Mouse (Mus musculus) telencephalon, adult 2 months (tissue): ENCODE data around the gene Fpr3.
"Not testable (repeated sequence)": the region's sequence is repeated elsewhere in the genome, so short reads cannot be mapped to it uniquely, and the experiment has no call there.

ENCODE experiments used
- DNase-seq: peaks from one replicate; pipeline ENCODE4 v3.0.0-alpha.2; 2011; ENCODE audit warnings: low read depth, low spot score

Fpr3 gene

DNA sequence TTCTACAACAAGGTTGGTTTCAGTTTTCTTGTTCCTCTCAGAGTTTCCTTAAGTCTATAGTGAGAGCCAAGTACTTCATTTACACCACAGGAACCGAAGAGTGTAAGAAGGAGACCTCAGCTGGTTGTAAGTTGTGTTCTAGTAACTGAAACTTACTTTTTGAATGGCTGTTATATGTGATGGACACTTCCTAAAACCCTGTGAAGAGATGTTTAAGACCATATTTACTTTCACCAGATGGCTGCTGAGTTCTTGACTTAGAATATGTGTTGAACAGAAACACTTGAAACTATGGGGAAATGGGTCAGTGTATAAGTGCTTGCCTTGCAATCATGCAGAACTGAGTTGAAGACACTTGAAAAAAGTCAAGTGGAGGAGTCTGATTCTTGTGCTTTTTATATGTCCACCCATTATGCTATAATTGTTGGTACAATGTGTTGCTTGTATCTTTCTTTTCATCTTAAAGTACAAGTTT, at the start of gene Fpr3, which contains the start of gene Fpr2:
Gene Fpr3 (plus strand): TSS at position 79 of the 475 bp plus-strand sequence.
Gene Fpr2 (plus strand): TSS at position 51 of the 475 bp plus-strand sequence.
- no peak for DNase-seq

DNA sequence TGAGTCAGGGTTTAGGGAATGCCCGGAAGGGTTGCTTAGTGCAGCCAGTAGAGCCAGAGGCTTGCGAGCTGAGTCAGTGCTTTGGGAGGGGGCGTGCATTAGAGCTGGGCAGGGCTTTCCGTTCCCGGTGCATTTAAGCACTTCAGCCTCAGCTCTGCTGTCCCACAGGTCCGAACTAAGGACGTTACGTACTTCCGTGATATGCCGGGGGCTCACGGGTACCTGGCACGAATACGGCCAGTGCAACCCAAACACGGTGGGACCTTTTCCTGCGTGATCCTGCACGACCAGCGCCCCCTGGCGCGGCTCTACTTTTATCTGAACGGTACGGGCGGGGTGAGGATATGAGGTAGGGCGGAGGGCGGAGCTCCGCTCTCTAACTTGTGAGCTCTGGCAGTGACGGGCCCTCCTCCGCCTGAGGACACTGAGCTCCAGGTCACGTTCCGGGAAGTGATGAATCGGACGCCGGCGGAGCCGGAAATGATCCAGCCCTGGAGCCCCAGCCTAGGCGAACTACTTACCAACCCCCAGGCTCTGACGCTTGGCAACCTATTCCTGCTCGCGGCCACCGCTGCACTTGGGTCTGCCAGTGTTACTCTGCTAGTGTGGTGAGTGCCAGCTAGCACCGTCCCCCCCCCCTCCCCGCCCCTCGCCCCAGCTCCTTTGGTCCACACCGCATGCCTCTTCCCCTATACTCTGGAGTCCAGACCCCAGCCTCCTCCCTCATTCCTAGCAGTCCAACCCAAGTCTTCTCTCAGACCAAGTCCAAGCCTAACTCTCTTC, 49.5 kb upstream of the Fpr3 start:
- peak; percentile 95 for DNase-seq

DNA sequence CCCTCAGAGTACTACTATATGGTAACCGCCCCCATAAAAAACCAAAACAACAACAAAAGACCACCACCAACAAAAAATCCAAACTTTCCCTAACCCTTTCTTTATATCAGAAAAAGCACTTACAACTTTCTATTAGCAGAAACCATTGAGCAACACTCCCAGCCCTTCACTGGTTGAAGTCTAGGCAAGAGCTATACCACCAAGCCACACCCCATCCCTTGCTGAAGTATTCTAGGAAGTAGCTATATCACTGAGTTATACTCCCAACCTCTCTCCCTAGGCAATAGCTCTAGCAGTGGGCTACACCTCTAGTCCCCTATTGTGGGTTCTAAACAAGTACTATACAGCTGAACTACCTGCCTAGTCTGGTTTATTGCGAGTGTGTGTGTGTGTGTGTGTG, 48.4 kb upstream of the Fpr3 start:
- no peak for DNase-seq

DNA sequence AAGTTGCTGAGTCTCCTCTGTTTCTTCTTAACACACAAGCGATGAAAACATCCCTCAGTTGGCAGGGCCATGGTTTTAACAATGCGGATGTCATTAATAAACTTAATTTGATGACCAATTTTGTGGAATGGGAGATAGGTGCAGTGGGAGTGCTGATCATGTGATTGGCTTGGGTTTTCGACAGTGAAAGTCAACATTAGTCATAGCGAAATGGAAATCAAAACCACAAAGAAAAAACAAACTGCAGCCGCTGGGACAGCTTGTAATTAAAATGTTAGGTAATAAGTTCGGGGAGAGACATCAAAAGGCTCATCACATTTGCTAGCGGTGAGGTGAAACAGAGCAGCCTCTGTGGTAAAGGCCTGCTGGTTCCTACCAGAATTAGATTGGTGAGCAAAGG, 46.9 kb upstream of the Fpr3 start:
- no peak for DNase-seq

DNA sequence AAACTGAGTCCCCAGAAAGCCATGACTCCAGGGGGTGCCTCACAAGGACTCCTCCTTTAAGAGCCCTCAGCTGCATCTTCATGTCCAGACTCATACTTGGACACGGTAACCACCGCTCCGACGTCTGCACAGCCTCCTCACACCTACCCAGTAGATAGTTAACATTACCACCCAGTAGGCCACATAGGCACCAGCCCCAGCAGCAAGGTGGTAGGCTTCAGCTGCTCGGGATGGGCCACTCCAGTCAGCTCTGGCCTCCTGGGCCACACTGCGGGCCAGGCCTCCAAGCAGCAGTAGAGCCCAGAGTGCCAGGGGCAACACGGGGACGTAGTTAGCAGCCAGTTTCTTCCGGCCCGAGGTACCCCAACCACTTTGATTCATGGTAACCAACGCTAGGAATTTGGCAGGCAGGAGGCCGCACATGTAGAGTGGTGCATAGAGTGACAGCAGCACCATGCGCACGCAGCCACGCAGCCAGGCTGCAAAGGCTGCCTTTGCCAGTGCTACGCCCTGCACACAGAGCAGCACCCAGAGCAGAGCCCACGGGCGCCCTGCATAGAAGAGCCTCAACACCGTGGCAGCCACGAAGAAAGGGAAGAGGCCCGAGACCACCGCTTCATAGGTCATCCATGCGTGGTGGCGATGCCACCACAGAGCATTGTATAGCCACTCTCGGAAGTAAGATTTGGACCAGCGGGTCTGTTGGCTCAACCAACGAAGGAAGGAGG, 44.0 kb upstream of the Fpr3 start:
- DNase-seq: no peak

DNA sequence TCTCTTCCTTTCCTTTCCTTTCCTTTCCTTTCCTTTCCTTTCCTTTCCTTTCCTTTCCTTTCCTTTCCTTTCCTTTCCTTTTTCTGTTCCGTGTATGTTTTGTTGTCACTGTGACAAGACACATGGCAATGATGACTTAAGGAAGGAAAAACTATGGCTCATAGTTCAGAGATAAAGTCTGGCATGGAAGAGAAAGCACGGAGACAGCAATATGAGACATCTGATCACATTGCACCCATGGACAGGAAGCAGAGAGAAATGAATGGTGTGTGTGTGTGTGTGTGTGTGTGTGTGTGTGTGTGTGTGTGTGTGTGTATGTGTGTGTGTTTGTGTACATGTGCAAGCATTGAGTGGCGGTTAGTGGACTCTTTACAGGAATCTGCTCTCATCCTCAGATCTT, 43.0 kb upstream of the Fpr3 start:
- not testable (repeated sequence) for DNase-seq

DNA sequence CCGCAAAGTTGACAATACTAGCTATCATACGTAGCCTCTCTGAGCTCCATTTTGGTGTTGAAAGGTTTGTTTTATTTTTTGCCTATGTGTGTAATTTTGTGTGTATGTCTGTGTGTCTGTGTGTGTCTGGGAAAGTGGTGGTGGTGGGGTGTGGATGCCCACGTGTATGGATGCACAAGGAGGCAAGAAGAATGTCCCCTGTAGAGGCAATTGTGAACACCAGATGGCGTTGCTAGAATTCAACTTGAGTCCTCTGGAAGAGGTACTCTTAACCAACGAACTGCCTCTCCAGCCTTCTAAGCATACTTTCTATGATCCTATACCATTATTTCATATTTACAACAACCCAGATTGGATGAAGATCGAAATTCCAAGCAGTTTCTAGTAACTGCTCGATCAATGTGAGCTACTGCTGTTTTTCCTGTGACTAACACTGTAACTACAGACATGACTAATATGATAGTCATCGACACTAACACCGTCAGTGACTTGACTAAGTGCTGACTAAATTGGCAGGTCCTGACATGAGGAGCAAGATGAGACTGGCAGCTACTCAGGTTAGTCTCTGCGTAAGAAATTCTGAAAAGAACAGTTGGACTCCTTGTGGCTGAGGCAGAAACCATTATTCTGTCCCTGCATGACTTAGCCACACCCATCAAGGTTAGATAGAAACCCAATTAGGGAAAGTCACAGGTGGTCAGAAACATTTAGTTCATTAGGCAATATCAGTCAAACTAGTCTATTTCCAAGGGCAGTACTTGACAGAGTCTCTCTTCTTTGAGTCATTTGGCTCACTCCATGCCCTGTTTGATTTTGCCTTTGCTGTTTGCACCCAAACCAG, 42.2 kb upstream of the Fpr3 start:
- DNase-seq: no peak

DNA sequence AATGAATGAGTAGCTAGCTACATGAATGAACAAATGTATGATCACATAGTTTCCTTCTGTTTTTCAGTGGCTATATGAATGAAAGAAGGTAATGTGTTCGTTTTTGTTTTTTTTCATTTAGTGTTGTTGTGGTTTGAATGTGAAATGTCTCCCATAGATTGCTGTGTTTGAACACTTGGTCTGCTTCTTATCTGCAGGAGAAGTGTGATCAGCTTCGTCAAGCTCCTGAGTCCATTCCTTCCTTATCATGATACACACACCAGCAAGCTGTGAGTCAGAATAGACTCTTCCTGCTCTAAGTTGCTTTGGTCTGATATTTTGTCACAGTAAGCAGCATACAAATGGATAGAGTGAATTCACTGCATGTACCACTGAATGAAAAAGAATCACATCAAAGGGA, 38.7 kb upstream of the Fpr3 start:
- DNase-seq: no peak

DNA sequence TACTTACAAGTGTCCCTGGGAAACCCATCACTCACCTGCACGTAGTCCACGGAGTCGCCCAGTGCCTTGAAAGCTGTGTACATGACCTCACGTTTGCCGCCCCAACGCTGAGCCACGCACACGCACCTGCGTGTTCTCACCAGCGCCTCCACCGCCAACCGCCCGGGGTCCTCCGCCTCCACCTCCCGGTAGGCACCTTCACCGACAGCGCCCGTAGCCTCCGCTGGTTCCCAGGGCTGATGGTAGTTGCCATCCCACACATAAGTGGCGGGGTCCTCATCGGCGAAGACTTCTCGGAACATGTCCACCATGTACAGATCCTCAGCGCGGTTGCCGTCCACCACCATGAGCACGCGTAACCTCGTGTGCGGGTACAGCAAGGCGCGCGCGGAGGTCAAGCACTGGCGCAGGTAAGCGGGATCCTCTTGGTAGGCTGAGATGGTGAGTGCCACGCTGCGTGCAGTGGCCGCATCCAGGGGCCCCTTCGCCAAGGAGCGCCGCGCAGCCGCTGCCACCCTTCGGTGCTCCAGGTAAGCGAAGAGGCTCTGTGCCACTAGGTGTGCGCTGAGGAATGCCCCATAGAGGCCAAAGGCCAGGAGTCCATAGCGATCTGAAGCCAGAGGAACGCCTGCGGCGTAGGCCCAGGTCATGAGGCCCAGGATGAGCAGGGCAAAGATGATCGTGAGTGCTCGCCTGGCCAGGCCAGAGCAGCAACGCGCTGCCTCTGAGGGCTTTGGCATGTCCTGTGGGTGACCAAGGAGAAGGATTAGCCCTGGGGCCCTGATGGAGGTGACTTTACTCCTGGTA, 37.5 kb upstream of the Fpr3 start:
- no peak for DNase-seq

DNA sequence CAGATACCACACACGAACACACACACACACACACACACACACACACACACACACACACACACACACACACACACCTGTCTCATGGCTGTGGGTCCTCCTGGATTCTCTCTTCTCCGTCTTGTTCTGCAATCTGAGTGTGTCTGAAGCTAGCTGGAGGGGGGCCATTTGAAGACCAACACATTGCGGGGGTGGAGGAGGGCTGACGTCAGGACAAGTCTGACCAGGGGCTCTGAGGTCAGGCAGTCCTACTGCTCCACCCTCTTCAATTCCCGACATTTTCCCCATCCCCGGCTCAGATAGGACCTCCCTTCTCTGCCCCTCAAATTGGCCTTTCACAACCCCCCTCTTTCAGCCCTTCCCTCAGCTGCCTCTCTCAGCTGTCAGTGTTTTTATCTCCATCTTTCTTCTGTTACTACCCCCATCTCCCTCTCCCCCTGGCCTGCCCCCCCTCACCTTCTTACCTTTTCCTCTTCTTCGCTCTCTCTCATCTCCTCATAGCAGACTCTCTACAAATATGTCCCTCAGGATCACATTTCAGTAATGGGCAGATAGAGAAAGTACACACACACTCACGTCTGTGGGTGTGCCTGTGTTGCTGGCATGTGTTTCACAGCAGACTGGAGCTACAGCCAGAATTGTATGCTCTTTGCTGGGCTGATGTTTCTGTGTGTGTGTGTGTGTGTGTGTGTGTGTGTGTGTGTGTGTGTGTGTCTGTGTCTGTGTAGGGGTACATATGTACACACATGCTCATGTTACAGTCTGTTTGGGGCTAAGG, 32.4 kb upstream of the Fpr3 start, which contains the start of gene Has1:
Gene Has1 (minus strand): TSS at position 142 of the 775 bp plus-strand sequence.
- no peak for DNase-seq

DNA sequence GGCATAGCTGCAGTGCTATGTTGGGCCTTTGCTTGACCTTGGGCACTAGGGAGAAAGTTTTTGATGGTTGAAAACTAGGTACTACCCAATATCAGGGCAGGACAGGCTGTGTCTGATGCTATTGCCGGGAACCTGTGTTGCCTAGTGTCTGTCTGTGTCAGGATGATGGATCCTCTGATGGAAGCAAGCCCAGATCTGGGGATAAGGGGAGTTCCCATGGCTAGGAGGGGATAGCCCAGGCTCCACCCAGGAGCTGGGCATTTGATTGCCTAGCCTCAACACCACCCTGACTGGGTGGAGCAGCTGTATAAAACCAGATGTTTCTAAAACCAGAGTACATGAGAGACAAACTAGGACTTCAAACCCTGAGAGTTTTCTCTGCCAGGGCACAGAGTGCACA, 31.0 kb upstream of the Fpr3 start:
- no peak for DNase-seq

DNA sequence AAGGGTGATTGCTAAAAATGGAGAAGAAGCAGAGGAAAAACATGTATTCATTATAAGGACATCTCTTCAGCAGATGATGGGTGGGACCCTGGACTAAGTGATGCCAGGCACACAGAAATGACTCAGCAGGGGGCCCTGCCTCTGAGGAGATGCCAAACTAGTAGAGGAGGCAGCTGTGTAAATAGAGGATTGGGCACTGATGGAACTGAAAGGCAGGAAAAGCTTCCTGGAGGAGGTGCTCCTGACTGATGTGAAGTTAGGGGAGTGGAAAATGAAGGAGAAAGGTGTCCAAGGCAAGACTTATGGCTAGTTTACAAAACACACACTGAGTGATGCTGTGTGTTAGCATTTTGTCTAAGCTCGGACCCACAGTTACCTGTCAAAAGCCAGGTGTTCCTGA, 30.2 kb upstream of the Fpr3 start:
- no peak for DNase-seq

DNA sequence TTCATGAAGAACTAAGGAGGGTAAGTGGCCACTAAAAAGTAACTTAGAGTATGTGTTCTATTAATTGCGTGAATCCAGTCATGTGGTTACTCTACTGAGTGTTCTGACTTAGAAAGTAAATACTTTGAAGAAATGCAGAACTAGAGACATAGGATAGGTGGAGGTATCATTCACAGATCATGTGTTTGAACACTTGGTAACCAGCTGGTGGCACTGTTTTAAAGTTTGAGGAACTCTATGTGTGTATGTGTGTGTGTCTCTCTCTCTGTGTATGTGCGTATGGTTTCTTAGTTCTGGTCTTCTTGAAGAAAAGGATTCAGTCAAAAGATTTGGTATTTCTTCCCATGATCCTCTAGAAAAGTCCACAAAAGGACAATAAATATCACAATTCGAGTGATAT, 27.5 kb upstream of the Fpr3 start:
- no peak for DNase-seq

DNA sequence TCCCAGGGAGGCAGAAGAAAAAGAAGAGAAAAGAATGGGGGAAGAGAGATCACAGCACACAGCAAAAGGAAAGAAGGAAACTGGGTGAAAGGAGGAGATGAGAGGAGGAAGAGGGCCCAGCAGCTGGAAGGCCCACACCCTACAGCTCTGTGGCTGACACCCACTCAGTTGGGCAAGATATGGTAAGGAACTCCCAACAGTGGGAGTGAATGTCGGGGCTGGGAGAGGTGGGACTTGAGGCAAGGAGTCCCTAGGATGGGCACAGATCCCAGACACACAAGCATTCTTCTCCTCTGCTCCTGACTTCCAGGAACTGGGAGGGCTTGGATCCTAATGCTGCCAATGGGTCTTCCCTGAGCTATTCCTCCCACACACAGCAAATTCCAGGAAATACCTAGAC, 25.3 kb upstream of the Fpr3 start:
- no peak for DNase-seq

DNA sequence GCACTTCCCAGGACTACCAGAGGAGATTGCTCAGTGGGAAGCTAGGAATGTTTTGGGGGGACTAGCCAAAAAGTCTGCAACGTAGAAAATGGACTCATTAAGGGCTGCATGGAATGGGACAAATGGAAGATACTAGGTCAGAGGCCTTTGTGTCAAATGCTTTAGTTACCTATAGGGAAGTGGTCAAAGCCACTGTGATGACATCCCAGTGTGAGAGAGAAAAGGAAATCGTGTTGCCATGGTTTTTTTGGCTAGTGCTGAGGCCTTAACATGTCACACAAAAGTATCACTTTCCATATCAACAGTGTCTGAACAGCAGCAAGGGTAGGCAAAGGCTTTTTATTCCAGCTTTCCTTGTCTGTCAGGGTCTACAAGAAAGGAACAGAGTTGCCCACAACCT, 22.5 kb upstream of the Fpr3 start:
- DNase-seq: no peak

DNA sequence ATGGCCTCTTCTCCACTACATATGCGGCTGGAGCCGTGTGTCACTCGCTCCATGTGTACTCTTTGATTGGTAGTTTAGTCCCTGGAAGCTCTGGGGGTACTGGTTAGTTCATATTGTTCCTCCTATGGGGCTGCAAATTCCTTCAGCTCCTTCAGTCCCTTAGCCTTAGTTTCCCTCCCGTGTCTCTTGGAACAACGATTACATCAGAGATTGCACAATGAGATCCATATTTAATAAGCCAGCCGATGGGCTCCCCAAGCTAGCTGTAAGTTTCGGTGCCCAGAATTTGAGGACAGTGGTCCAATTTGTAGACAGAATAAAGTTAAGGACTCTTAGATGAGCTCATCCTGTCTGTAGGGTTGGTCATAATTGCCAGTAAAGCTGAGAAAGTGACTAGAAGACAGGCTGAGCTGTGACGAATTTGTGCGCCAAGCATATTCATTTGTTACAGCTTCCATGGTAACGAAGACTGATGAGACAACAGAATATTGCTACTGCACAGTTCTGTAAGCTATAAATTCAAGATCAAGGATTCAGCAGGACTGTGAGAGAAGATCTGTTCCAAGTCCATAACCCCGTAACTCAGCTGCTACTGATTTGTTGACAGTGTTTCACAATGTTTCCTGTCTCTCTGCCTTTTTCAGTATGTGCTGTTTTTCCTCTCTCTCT, 20.7 kb upstream of the Fpr3 start:
- DNase-seq: no peak

DNA sequence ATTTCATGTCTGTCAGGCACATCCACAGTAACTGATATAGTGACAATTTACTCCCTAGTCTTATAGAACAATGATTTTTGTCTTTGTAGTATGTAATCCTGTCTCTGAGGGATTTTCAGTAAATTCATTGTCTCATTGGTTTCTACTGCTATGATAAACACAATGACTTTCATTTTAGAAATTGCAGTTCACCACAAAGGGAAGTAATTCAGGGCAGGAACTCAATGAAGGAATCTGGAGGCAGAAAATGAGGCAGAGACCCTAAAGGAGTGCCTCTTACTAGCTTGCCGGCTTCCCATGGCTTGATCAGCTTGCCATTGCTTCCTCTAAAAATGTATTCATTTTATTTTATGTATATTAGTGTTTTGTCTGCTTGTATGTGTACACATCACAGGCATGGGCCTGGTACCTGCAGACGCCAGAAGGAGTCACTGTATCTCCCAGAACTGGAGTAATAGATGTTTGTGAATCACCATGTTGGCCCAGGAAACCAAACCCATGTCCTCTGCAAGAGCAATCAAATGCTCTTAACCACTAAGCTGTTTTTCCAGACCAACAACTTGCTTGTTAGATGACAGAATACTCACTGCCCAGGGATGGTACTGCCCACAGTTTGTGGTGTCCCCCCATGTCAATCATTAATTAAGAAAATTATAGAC, 16.6 kb upstream of the Fpr3 start:
- DNase-seq: no peak

DNA sequence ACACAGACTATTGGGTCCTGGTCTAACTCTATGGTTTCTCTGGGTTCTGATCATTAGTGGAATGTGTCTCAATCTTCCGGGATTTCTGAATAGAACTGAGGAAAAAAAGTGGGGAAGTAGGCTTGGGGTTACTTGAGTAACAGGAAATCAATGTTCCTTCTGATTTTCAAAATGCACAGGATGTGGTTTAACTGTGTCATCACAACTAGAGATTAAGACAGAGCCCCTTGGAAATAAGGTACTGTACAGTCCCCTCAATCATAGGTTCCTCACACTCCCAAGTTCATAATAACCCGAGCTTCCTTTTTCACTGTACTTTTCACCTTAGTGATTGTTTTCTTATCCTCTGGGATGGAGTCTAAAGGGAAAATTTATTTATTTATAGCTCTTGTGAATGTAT, 16.0 kb upstream of the Fpr3 start:
- DNase-seq: no peak

DNA sequence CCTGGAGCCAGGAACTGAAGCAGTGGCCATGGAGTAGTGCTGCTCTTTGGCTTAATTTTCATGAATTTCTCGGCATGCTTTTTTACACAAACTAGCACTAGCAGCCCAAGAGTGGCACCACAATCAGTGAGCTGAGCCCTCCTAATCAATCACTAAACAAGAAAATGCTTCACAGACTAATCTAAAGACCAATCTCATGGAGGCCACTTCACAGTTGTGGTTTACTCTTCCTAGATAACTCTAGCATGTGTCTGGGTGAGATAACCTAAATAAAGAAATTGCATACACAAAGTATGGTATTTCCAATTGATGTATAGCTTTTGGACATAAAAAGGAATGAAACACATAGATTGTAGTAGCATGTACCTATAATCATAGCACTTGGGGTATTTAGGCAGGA, 8.3 kb upstream of the Fpr3 start:
- DNase-seq: no peak
